Mouse (Mus musculus) olfactory bulb, adult 2 months (tissue): ENCODE measurements around the gene Tnip1. TPM values are rescaled to one million over a fixed set of nuclear protein-coding genes. Genes with fewer than 3 reads are reported as not detected.

Experiments used
- H3K27ac ChIP-seq: fragments of 200-500 bp; 2 replicates; pipeline ENCODE4 v1.5.1; 2012; ENCODE audit warnings: low read depth, low read length; ENCODE audit not compliant: insufficient read depth
- H3K4me1 ChIP-seq: fragments of 200-500 bp; 2 replicates; pipeline ENCODE4 v1.6.1; 2012; ENCODE audit warnings: low read length; ENCODE audit not compliant: control insufficient read depth, insufficient read depth
- H3K4me3 ChIP-seq: fragments of 200-500 bp; 2 replicates; pipeline ENCODE4 v1.5.1; 2012; ENCODE audit warnings: mild to moderate bottlenecking, low read depth, low read length, moderate library complexity; ENCODE audit not compliant: insufficient read depth
- CTCF ChIP-seq: fragments of 200-500 bp; IDR thresholded peaks from 2 replicates; pipeline ENCODE4 v1.5.1; 2012; ENCODE audit warnings: low read depth, mild to moderate bottlenecking, low read length, moderate library complexity; ENCODE audit not compliant: insufficient read depth
- POLR2A ChIP-seq: fragments of 200-500 bp; IDR thresholded peaks from 2 replicates; pipeline ENCODE4 v1.6.1; 2012; ENCODE audit warnings: mild to moderate bottlenecking, low read depth, low read length, moderate library complexity; ENCODE audit not compliant: insufficient read depth
- WGBS: fragments of 180-500 bp; shearing (Covaris S2); methylation state at CpG from one replicate; pipeline ENCODE4 v1.1.7; 2018; 5-methylcytosine and 5-hydroxymethylcytosine counted together
- polyA plus RNA-seq: library from polyadenylated mRNA; stranded (reverse); fragments of >200 nt; gene quantifications from 2 replicates; pipeline ENCODE4 v1.2.4, GENCODE M21; 2012; ENCODE audit warnings: low replicate concordance; ENCODE audit not compliant: missing spikeins, insufficient read depth, insufficient read length

Gene Tnip1
- polyA plus RNA-seq, 1 experiment = 110 TPM

GRCm38 (mm10) chr11:54910081-54910665 lies 52.5 kb downstream of the Tnip1 start:
- H3K27ac ChIP-seq = no peak overlapping the region
- TF ChIP-seq CTCF (no peak), POLR2A (no peak)
- H3K4me1 ChIP-seq = no peaks in the 10 kb centered on the region
- WGBS = 87% methylated on average over 12 of the region's 12 CpGs
- H3K4me3 ChIP-seq = no peak overlapping the region

DNA sequence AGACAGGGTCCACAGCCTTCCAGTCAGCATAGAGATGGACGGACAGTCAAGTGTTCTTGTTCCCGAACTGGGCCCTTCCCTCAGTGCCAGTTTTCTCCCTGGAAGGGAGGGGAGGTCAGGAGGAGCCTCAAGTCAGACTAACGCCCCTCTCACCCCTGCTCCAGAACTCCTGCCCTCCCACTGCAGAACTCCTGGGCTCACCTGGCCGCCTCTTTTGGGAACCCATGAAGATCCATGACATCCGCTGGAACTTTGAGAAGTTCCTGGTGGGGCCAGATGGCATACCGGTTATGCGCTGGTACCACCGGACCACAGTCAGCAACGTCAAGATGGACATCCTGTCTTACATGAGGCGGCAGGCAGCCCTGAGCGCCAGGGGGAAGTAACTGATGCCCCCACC lies 53.4 kb downstream of the Tnip1 start:
- no peak overlapping the region for H3K27ac ChIP-seq
- H3K4me3 ChIP-seq = no peak overlapping the region
- H3K4me1 ChIP-seq = peaks cover 2% of the 10 kb centered on the region; the same call in 1 of the 2 replicates
- 95% methylated on average over 11 of the region's 11 CpGs for WGBS
- TF ChIP-seq CTCF (no peak), POLR2A (no peak)

- Histone ChIP-seq H3K4me3 (no peak overlapping the region), H3K27ac (no peak overlapping the region), H3K4me1 (peaks cover 18% of the 10 kb centered on the region; the same call in 1 of the 2 replicates)
- no peak for TF ChIP-seq POLR2A
- no peak for TF ChIP-seq CTCF
- WGBS = 94% methylated on average over 5 of the region's 5 CpGs
Measured at GRCm38 (mm10) chr11:54907259-54907658, 55.5 kb downstream of the Tnip1 start.

DNA sequence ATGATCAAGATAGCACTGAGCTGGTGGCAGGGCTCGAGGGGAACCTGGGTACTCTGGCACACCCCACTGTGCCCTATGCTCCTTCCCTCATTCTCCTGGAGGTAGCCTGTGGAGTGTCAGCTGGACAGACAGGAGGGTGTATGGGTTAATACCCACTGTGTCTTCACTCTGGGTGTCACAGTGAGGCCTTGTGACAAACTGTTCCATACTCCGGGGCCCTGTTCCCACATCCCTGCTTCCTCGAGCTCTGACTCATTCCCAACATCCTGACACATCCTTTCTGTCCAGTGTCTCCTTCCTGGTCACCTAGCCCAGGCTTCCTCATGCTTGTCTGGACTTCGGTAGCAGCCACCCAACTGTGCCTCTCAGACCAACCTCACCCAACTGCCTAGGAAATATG lies 56.3 kb downstream of the Tnip1 start:
- Histone ChIP-seq H3K4me3 (no peak overlapping the region), H3K27ac (no peak overlapping the region), H3K4me1 (peaks cover 19% of the 10 kb centered on the region; the same call in 1 of the 2 replicates)
- no peak for TF ChIP-seq POLR2A
- TF ChIP-seq CTCF = no peak
- WGBS = 78% methylated on average over 4 of the region's 4 CpGs

- TF ChIP-seq CTCF (no peak), POLR2A (no peak)
- WGBS = 59% methylated on average over 4 of the region's 4 CpGs
- peaks cover 19% of the 10 kb centered on the region; the same call in 1 of the 2 replicates for H3K4me1 ChIP-seq
- H3K4me3 ChIP-seq = no peak overlapping the region
- H3K27ac ChIP-seq = no peak overlapping the region
Measured at GRCm38 (mm10) chr11:54905931-54906330, 56.8 kb downstream of the Tnip1 start.

- WGBS = 89% methylated on average over 3 of the region's 3 CpGs
- TF ChIP-seq POLR2A (no peak), CTCF (no peak)
- no peak overlapping the region for H3K27ac ChIP-seq
- peaks cover 19% of the 10 kb centered on the region; the same call in 1 of the 2 replicates for H3K4me1 ChIP-seq
- no peak overlapping the region for H3K4me3 ChIP-seq
Measured at GRCm38 (mm10) chr11:54905086-54905485, 57.6 kb downstream of the Tnip1 start.

DNA sequence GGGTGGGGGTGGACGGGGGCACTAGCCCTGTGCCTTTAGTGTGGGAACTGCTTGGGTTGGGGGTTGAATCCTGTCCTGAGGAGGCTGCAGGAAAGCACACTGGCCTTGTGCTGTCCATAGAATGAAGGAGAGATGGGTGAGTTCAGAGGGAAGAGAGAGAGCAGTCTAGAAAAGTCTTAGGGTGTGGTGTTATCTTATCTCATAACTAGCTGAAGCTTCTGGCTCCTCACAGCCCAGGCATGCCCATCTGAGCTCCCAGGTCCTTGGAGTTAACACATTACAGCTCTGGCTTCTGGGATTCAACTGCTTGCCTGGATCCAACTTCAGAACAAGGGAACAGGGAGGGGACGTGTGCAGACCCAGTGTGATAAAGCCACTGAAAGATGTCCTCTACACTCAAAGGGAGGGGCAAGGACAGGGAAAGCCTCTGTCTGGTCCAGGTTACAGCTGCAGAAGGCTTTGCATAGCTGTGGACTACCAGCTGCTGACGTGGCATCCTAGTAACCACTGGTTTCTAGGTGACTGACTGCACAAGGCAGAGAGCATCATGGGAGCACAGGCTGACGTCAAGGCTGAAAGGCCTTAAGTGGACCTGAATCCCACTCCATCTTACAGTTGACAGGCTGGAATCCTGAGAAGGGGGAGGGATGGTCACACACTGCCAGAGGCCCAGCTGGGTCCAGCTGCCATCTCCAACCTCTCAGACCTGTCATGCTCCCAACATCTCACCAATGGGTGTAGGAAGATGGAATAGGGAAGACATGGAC lies 58.6 kb downstream of the Tnip1 start:
- 65% methylated on average over 4 of the region's 4 CpGs for WGBS
- no peak for TF ChIP-seq CTCF
- Histone ChIP-seq H3K4me1 (peaks cover 19% of the 10 kb centered on the region; the same call in 1 of the 2 replicates), H3K4me3 (no peak overlapping the region), H3K27ac (no peak overlapping the region)

DNA sequence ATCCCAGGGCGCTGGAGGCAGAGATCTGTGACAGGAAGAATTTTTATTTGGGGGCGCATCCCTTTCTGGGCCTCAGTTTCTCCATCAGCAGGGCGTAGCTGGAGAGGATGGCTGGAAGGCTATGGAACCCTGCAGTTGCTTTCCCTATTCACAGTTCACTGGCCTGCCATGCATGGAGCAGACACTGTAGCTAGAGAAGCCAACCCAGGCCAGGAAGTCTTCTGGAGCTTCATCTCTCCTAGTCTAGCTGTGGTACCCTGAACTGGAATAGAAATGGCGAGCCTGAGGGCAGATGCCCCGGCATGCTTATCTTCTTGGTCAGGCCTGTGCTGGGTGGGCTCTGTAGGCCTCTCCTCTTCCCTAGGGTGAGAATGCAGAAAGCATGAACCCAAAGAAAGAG lies 59.4 kb downstream of the Tnip1 start:
- no peak overlapping the region for H3K4me3 ChIP-seq
- WGBS = 86% methylated on average over 5 of the region's 5 CpGs
- peaks cover 19% of the 10 kb centered on the region; the same call in 1 of the 2 replicates for H3K4me1 ChIP-seq
- no peak overlapping the region for H3K27ac ChIP-seq
- TF ChIP-seq CTCF (no peak), POLR2A (no peak)

DNA sequence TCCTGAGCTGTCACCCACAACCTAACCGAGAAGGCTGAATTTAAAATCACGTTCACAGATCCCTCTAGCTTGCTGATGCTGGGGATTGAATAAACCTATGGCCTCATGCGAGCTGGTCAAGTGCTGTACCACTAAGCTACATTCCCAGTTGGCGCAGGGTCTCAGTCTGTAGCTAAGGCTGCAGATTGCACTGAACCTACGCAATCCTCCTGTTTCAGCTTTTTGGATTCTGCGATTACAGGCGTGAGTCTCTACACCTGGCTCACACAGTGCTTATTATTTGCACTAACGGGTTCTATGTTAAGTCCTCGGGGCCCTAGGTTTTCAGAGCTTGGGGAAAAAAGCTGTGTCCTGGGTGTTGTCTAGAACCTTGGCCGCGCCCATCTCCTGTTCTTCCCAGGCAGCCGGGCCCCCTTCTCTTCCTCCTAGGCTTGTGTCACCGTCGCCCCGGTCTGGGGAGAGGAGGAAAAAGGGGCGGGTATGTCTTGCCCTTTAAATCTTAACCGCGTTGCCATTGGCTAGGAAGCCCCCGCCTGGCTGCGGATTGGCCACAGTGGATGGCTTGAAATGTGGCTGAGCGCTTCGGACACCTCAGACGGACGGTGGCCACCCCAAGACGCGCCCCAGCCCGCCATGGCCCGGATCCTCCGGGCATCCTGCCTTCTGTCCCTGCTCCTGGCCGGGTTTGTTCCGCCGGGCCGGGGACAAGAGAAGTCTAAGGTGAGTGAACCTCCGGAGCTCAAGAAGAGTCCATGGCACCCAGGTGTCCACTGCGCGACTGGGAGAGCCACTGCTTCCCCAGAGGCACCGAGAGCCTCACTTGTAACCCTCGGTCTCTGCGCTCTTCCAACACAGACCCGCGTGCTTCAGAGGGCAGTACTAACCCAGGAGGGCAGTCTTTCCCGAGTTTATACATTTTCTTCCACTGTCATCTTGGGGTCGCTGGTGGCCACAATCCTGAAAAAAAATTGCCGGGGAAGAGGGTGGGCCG lies 60.1 kb downstream of the Tnip1 start, which contains the start of gene Gpx3:
Gene Gpx3 (plus strand): TSS at position 121 of the 991 bp plus-strand sequence.
- H3K4me3 ChIP-seq = peak within 1 kb of the TSS; percentile 32
- peaks cover 19% of the 10 kb centered on the region; the same call in 1 of the 2 replicates for H3K4me1 ChIP-seq
- TF ChIP-seq CTCF (no peak), POLR2A (no peak)
- WGBS = 17% methylated on average over 45 of the region's 45 CpGs
- no peak within 1 kb of the TSS for H3K27ac ChIP-seq
